Mouse (Mus musculus) T-helper 2 cell (primary cell): Measurements from ENCODE around the gene Sp1.

Experiments
- in situ Hi-C: fragments of 300-600 bp; cut with MboI, MseI; formaldehyde crosslinking; loops from one replicate; pipeline ENCODE4 v1.15.1; 2025; ENCODE audit warnings: high pct_unique_total_duplicates

The Sp1 gene

GRCm38 (mm10) chr15:102473246-102473645 is 67.3 kb downstream of the Sp1 start:
- in situ Hi-C loops: no loop called here

- in situ Hi-C loops: no loop called here
Measured at GRCm38 (mm10) chr15:102474520-102474919, 68.6 kb downstream of the Sp1 start.

- in situ Hi-C loops: loop anchor here (10.0 kb wide), 1 partner anchor 58 kb away; no protein-coding TSS in a partner anchor
Measured at GRCm38 (mm10) chr15:102483136-102483535, 77.2 kb downstream of the Sp1 start.

GRCm38 (mm10) chr15:102485853-102486252 is 79.9 kb downstream of the Sp1 start:
- in situ Hi-C loops: loop anchor here (10.0 kb wide), 1 partner anchor 61 kb away; no protein-coding TSS in a partner anchor
